Mouse (Mus musculus) megakaryocyte-erythroid progenitor cell, adult 5 weeks (primary cell): ENCODE results near the gene Zmym5. TPM values are rescaled to one million over a fixed set of nuclear protein-coding genes. Genes with fewer than 3 reads are reported as not detected.

Source experiments
- polyA plus RNA-seq: library from polyadenylated mRNA; stranded (reverse); fragments of >175 nt; gene quantifications from 2 replicates; pipeline ENCODE4 v1.2.3, GENCODE M21; 2012

Gene Zmym5
- 2.1 and 2.9 TPM in 2 replicates for polyA plus RNA-seq

GRCm38 (mm10) chr14:56811701-56812339, at the start of gene Zmym5:
TSS of gene Zmym5 (minus strand) at chr14:56811716.

GRCm38 (mm10) chr14:56778200-56778932, 33.1 kb downstream of the Zmym5 start, which contains the start of gene Pspc1:
TSS of gene Pspc1 (minus strand) at chr14:56778316.

Other genes with a start within 250 kb of the Zmym5 start
- gene Cenpj, start 236.3 kb downstream of the Zmym5 start, polyA plus RNA-seq, result 1.7 and 2.1 TPM in 2 replicates
- 2.3 and 2.7 TPM in 2 replicates for gene Parp4, start 236.1 kb downstream of the Zmym5 start, polyA plus RNA-seq
- gene Mphosph8, start 143.5 kb downstream of the Zmym5 start, polyA plus RNA-seq, result 4.3 and 6.3 TPM in 2 replicates
- 14.4 and 15.8 TPM in 2 replicates for gene Pspc1, start 33.4 kb downstream of the Zmym5 start, polyA plus RNA-seq
- 2.8 and 4.1 TPM in 2 replicates for gene Zmym2, start 74.9 kb upstream of the Zmym5 start, polyA plus RNA-seq
- gene Gja3, start 246.4 kb upstream of the Zmym5 start, polyA plus RNA-seq, result not detected in 2 replicates